Mouse (Mus musculus): ENCODE results near the gene Olfr577. TPM values are rescaled to one million over a fixed set of nuclear protein-coding genes. Genes with fewer than 3 reads are reported as not detected.

Olfr577 gene
- polyA plus RNA-seq, 1 experiment from 2014 or later = not detected

Other genes with a start within 250 kb of the Olfr577 start
- not detected in 2 replicates for gene Olfr559, start 248.5 kb downstream of the Olfr577 start, polyA plus RNA-seq (2015; fragmentation: Nextera tagmentation; extraction: Ambion mirVana)
- gene Olfr560, start 216.6 kb downstream of the Olfr577 start, polyA plus RNA-seq (2015; fragmentation: Nextera tagmentation; extraction: Ambion mirVana) = not detected in 2 replicates
- gene Olfr78, start 216.5 kb downstream of the Olfr577 start, polyA plus RNA-seq (2015; fragmentation: Nextera tagmentation; extraction: Ambion mirVana) = 0.15 and 0.33 TPM in 2 replicates
- gene Olfr561, start 204.7 kb downstream of the Olfr577 start, polyA plus RNA-seq (2015; fragmentation: Nextera tagmentation; extraction: Ambion mirVana) = not detected in 2 replicates
- not detected in 2 replicates for gene Olfr564, start 172.5 kb downstream of the Olfr577 start, polyA plus RNA-seq (2015; fragmentation: Nextera tagmentation; extraction: Ambion mirVana)
- not detected in 2 replicates for gene Olfr566, start 117.2 kb downstream of the Olfr577 start, polyA plus RNA-seq (2015; fragmentation: Nextera tagmentation; extraction: Ambion mirVana)
- not detected in 2 replicates for gene Olfr568, start 98.8 kb downstream of the Olfr577 start, polyA plus RNA-seq (2015; fragmentation: Nextera tagmentation; extraction: Ambion mirVana)
- gene Olfr569, start 85.1 kb downstream of the Olfr577 start, polyA plus RNA-seq (2015; fragmentation: Nextera tagmentation; extraction: Ambion mirVana) = not detected in 2 replicates
- gene Olfr570, start 81.4 kb downstream of the Olfr577 start, polyA plus RNA-seq (2015; fragmentation: Nextera tagmentation; extraction: Ambion mirVana) = not detected in 2 replicates
- not detected in 2 replicates for gene Olfr571, start 58.4 kb downstream of the Olfr577 start, polyA plus RNA-seq (2015; fragmentation: Nextera tagmentation; extraction: Ambion mirVana)
- gene Olfr572, start 51.5 kb downstream of the Olfr577 start, polyA plus RNA-seq (2015; fragmentation: Nextera tagmentation; extraction: Ambion mirVana) = not detected in 2 replicates
- gene Olfr573-ps1, start 33.4 kb downstream of the Olfr577 start, polyA plus RNA-seq (2015; fragmentation: Nextera tagmentation; extraction: Ambion mirVana) = not detected in 2 replicates
- gene Olfr574, start 27.5 kb downstream of the Olfr577 start, polyA plus RNA-seq (2015; fragmentation: Nextera tagmentation; extraction: Ambion mirVana) = not detected in 2 replicates
- gene Olfr575, start 17.2 kb downstream of the Olfr577 start, polyA plus RNA-seq (2015; fragmentation: Nextera tagmentation; extraction: Ambion mirVana) = not detected in 2 replicates
- gene Olfr576, start 13.3 kb downstream of the Olfr577 start, polyA plus RNA-seq (2015; fragmentation: Nextera tagmentation; extraction: Ambion mirVana) = not detected in 2 replicates
- not detected in 2 replicates for gene Olfr578, start 13.4 kb upstream of the Olfr577 start, polyA plus RNA-seq (2015; fragmentation: Nextera tagmentation; extraction: Ambion mirVana)
- gene Olfr582, start 62.1 kb upstream of the Olfr577 start, polyA plus RNA-seq (2015; fragmentation: Nextera tagmentation; extraction: Ambion mirVana) = not detected in 2 replicates
- not detected in 2 replicates for gene Olfr583, start 75.4 kb upstream of the Olfr577 start, polyA plus RNA-seq (2015; fragmentation: Nextera tagmentation; extraction: Ambion mirVana)
- not detected in 2 replicates for gene Olfr584, start 105.9 kb upstream of the Olfr577 start, polyA plus RNA-seq (2015; fragmentation: Nextera tagmentation; extraction: Ambion mirVana)
- gene Olfr585, start 121.8 kb upstream of the Olfr577 start, polyA plus RNA-seq (2015; fragmentation: Nextera tagmentation; extraction: Ambion mirVana) = not detected in 2 replicates
- not detected in 2 replicates for gene Olfr586, start 149.7 kb upstream of the Olfr577 start, polyA plus RNA-seq (2015; fragmentation: Nextera tagmentation; extraction: Ambion mirVana)
- gene Olfr588-ps1, start 164.9 kb upstream of the Olfr577 start, polyA plus RNA-seq (2015; fragmentation: Nextera tagmentation; extraction: Ambion mirVana) = not detected in 2 replicates
- gene Olfr589, start 180.4 kb upstream of the Olfr577 start, polyA plus RNA-seq (2015; fragmentation: Nextera tagmentation; extraction: Ambion mirVana) = not detected in 2 replicates
- not detected in 2 replicates for gene Olfr591, start 202.4 kb upstream of the Olfr577 start, polyA plus RNA-seq (2015; fragmentation: Nextera tagmentation; extraction: Ambion mirVana)
- gene Olfr592, start 208.9 kb upstream of the Olfr577 start, polyA plus RNA-seq (2015; fragmentation: Nextera tagmentation; extraction: Ambion mirVana) = not detected in 2 replicates
- gene Olfr593, start 235.9 kb upstream of the Olfr577 start, polyA plus RNA-seq (2015; fragmentation: Nextera tagmentation; extraction: Ambion mirVana) = not detected in 2 replicates
- not detected in 2 replicates for gene Olfr594, start 241.1 kb upstream of the Olfr577 start, polyA plus RNA-seq (2015; fragmentation: Nextera tagmentation; extraction: Ambion mirVana)